Mouse (Mus musculus) bone marrow macrophage, adult 2 months (primary cell): ENCODE results near the gene Iscu. TPM values are rescaled to one million over a fixed set of nuclear protein-coding genes. Genes with fewer than 3 reads are reported as not detected.

Source experiments
- H3K27ac ChIP-seq: 2 replicates; pipeline ENCODE4 v1.5.1; 2012; ENCODE audit warnings: low read depth, low read length; ENCODE audit not compliant: insufficient read depth
- H3K4me1 ChIP-seq: 2 replicates; pipeline ENCODE4 v1.6.1; 2012; ENCODE audit warnings: low read length; ENCODE audit not compliant: control insufficient read depth, insufficient read depth
- H3K4me3 ChIP-seq: 2 replicates; pipeline ENCODE4 v1.5.1; 2012; ENCODE audit warnings: mild to moderate bottlenecking, low read length, moderate library complexity; ENCODE audit not compliant: insufficient read depth
- CTCF ChIP-seq: IDR thresholded peaks from 2 replicates; pipeline ENCODE4 v1.5.1; 2012; ENCODE audit warnings: low read depth, mild to moderate bottlenecking, low read length, moderate library complexity
- POLR2A ChIP-seq: IDR thresholded peaks from 2 replicates; pipeline ENCODE4 v1.6.1; 2012; ENCODE audit warnings: mild to moderate bottlenecking, low read depth, low read length, borderline replicate concordance
- polyA plus RNA-seq: library from polyadenylated mRNA; stranded (reverse); fragments of >200 nt; gene quantifications from 2 replicates; pipeline ENCODE4 v1.2.4, GENCODE M21; 2012; ENCODE audit not compliant: missing spikeins, insufficient read depth, insufficient read length

The Iscu gene
- polyA plus RNA-seq, 1 experiment, result 106 TPM

DNA sequence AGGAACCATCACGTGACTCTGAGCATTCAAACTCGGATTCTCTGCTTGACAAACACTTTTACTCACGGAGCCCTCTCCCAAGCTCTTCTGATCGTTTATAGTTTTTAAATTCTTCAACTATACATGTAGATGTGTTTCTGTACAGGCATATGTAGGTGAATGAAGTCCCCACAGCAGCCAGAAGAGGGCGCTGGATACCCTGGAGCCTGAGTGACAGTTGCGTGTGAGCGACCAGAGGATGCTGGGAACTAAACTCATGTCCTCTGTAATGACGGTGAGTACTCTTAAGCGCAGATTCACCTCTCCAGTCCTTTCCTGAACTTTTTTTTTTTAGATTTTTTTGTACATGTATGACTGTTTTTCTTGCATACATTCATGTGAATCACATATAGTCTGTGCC is 41.1 kb downstream of the Iscu start:
- TF ChIP-seq CTCF (no peak), POLR2A (no peak)
- Histone ChIP-seq H3K4me1 (peaks cover 10% of the 10 kb centered on the region; the same call in 1 of the 2 replicates), H3K27ac (no peak overlapping the region), H3K4me3 (no peak overlapping the region)

DNA sequence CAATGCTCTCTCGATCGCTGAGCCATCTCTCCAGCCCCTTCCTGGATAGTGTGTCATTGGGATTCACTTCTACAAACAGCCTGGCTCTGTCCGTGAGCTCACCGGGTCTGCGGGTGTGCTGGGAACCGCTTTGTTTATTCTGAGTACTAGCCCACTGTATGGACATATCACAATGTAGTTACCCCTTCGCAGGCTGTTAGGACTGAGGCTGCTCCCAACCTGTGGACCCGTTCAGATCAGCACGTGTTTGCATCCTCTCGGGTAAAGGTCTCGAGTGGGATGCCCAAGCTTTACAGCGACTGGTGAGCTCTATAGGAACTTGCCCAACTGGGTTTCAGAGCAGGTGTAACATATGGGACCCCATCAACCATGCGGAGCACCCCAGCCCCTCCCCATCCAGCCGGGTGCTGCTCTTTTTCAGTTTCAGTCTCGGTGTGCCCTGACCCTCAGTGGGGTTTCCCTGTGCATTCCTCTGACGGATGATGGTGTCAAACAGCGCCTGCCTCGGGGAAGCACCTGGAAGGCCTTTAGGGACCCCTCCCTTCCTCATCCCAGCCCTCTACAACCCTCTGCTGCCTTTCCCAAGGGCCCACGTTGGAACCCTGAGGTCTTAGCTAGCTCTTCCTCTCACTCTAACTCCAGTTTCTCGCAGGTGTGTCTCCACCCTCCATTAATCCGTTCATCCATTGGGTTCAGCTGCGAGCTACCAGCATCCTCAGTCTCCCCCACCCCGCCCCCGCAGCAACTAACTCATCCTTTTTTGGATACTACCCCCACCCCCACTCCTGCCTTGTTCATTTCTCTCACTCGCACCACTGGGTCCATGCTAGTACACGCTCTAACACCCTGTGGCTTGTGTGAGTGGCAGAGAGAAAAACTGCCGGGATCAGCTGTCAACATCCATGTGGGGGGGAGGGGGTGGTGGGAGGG is 41.8 kb downstream of the Iscu start:
- H3K4me1 ChIP-seq, result peaks cover 10% of the 10 kb centered on the region; the same call in 1 of the 2 replicates
- H3K27ac ChIP-seq, result no peak overlapping the region
- TF ChIP-seq CTCF, result no peak
- TF ChIP-seq POLR2A, result no peak
- no peak overlapping the region for H3K4me3 ChIP-seq

DNA sequence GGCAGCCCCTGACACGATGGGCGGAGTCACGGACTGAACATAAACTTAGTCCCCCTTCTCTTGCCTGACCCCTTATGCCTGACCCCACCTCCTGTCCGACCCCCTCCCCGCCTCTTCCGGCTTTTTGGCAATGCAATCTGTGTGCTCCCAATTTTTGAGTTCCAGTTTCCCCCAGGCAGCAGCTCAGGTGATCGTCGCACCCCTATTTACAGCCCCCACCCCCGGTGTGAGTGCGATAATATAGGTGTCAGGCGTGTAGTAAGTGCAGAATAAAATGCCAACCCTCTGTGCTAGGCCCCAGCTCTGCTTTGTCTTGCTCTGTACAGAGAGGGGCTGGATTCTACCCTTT is 42.5 kb downstream of the Iscu start:
- H3K27ac ChIP-seq, result no peak overlapping the region
- TF ChIP-seq CTCF, result no peak
- H3K4me3 ChIP-seq, result no peak overlapping the region
- H3K4me1 ChIP-seq, result peaks cover 6% of the 10 kb centered on the region; the same call in 1 of the 2 replicates

DNA sequence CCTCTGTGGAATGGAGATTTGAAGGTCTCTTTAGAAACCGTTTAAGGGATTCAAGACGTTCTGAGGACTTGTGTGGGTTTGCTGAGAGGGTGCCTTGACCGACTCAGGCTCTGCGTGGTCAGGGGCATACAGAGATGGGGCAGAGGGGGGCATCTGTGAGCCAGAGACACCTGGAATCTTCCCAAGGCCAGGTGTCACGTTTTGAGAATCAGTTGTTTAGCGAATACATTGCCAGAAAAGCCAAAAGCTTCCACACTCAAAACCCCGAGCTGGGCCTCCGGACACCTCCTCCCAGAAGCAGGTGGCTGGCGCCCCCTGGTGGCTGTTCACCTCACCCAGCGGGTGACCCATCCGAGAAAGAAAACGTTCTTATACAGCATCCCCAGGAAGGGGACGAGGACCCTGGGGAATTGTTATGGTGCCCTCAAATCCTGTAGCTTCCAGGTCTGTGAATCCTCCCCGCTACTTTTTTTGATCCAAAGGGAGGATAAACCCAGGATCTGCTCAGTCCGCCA is 43.1 kb downstream of the Iscu start:
- peaks cover 5% of the 10 kb centered on the region; the same call in 1 of the 2 replicates for H3K4me1 ChIP-seq
- H3K4me3 ChIP-seq, result no peak overlapping the region
- no peak overlapping the region for H3K27ac ChIP-seq
- TF ChIP-seq POLR2A (no peak), CTCF (peak; percentile 98)

DNA sequence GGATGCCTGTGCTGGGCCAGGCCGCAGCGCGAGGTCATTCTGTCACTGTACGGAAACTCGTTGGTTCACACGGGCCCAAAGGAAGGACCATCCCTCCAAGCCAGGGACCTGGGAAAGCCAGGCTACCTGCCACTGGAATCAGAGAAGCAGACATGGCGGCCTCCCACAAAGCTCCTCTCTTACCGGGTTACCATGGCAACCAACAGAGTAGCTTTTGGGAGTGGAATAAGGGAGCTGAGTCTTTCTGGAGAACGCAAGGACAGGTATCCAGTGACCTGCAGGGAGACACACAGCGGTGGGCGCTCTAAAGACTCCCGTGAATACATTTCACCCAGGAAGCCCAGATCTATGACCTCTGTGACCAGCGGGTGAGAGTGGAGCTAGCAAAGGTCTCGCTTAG is 46.0 kb downstream of the Iscu start:
- H3K4me1 ChIP-seq, result peaks cover 3% of the 10 kb centered on the region; the same call in 1 of the 2 replicates
- no peak overlapping the region for H3K27ac ChIP-seq
- no peak for TF ChIP-seq POLR2A
- TF ChIP-seq CTCF, result no peak
- H3K4me3 ChIP-seq, result no peak overlapping the region

DNA sequence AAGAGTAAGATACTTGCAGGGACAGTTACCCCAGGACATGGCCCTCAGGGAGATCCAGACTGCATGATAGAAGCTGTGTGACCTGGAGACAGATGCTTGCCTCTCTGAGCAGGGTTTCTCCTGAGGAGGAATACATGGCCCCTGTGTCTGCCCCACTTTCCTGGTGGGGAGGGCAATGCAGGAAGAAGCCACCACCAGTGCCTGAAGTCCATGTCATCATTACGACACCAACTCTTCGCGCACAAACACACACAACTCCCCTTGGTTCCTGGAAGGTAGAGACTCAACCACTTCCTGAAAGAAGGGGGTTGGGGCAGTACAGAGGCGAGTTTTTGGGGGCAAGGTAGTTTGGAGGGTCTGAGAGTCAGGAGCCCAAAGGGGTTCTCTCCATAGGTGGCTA is 51.7 kb downstream of the Iscu start:
- Histone ChIP-seq H3K4me1 (peaks cover 28% of the 10 kb centered on the region), H3K4me3 (no peak overlapping the region), H3K27ac (no peak overlapping the region)
- no peak for TF ChIP-seq POLR2A
- no peak for TF ChIP-seq CTCF

DNA sequence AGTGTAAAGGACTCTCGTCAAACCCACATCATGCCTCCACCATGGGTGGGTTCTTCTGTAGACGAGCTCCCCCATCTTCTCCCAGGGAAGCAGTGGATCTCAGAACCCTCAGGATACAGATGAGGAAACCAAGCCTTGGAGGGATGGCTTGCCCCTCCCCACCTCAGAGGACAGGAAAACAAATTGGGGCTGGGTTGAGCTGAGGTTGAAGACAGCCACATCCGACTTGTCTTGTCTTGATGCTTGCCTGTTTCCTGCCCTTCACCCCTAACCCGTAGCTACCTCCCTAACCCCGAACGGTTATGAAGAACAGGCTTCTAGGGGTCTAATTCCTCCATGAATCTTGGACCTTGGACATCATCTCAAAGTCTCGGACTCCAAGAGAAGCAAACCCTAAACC is 53.0 kb downstream of the Iscu start:
- Histone ChIP-seq H3K4me3 (no peak overlapping the region), H3K4me1 (peaks cover 30% of the 10 kb centered on the region), H3K27ac (no peak overlapping the region)
- TF ChIP-seq POLR2A (no peak), CTCF (no peak)

DNA sequence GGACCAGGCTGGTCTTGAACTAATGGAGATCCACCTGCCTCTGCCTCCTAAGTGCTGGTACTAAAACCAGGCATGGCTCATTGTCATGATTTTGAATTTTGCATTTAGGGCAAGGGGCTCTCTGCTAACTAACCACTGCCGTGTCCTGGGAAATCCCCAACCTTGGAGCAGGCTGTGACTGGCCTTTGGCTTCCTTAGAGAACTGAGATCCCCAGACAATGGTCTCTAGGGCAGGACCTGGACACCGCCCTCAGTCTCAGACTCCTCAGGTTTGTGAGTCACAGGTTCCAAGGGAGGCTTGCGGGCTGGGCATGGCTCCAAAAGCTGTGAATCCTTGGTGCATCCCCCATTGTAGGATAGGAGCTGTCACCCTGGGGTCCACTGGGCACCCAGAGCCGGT is 54.1 kb downstream of the Iscu start:
- Histone ChIP-seq H3K4me1 (peaks cover 35% of the 10 kb centered on the region), H3K27ac (no peak overlapping the region), H3K4me3 (no peak overlapping the region)
- no peak for TF ChIP-seq CTCF

Other genes starting within 250 kb of the Iscu start
- 45.7 and 58.6 TPM in 2 replicates for gene Cmklr1, start 122.3 kb upstream of the Iscu start, polyA plus RNA-seq
- gene 1700069L16Rik, start 48.0 kb upstream of the Iscu start, polyA plus RNA-seq, result not detected in 2 replicates
- gene Ficd, start 36.9 kb upstream of the Iscu start, polyA plus RNA-seq, result 3.0 and 3.7 TPM in 2 replicates
- 23.5 and 29.8 TPM in 2 replicates for gene Sart3, start 238 bp upstream of the Iscu start, polyA plus RNA-seq
- 0.99 and 1.7 TPM in 2 replicates for gene Tmem119, start 27.8 kb downstream of the Iscu start, polyA plus RNA-seq
- gene Selplg, start 59.9 kb downstream of the Iscu start, polyA plus RNA-seq, result 318 and 365 TPM in 2 replicates
- 156 and 194 TPM in 2 replicates for gene Coro1c, start 136.0 kb downstream of the Iscu start, polyA plus RNA-seq
- gene Ssh1, start 221.1 kb downstream of the Iscu start, polyA plus RNA-seq, result 15.3 and 18.5 TPM in 2 replicates
- gene Dao, start 231.0 kb downstream of the Iscu start, polyA plus RNA-seq, result not detected in 2 replicates